Mouse (Mus musculus): ENCODE results near the gene Ano6. TPM values are rescaled to one million over a fixed set of nuclear protein-coding genes. Genes with fewer than 3 reads are reported as not detected.

Ano6 gene
- total RNA-seq, 2 experiments from 2014 or later: 48.6 to 51.2 TPM

GRCm38 (mm10) chr15:95757169-95757568 is 33.5 kb upstream of the Ano6 start:
- DNase-seq: peak; percentile 87
- TF ChIP-seq CTCF (IDR thresholded peaks at IDR 0.05): no peak
- 0 out of 2 replicates have a peak overlapping the region, but pooled peaks have one; percentile 11 for H3K4me3 ChIP-seq
- intact Hi-C loops (cut with DNase I): no loop called here
- peak overlapping the region; percentile 44; the same call in 1 of the 2 replicates for H3K27ac ChIP-seq

DNA sequence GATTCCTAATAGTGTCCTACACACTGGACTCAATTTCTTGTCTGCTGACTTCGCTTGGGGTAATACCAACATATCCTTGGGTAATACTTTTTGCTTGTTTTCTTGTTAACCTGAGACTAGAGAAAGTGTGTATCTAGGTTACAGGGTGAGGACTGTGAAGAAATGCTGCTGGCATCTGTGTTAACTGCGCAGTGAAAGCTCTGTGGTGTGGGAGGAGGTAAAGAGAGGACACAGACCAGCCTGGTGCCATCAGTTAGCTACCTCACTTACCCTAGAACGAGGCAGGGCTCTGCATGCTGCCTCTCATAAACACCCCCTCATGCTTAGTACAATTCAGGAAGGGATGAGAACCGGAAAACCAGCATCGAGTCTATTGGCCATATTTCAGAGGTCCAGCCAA is 32.6 kb upstream of the Ano6 start:
- Histone ChIP-seq H3K27ac (no peak overlapping the region), H3K4me3 (no peak overlapping the region)
- intact Hi-C loops (cut with DNase I): no loop called here
- no peak for TF ChIP-seq CTCF (IDR thresholded peaks at IDR 0.05)
- DNase-seq: no peak

DNA sequence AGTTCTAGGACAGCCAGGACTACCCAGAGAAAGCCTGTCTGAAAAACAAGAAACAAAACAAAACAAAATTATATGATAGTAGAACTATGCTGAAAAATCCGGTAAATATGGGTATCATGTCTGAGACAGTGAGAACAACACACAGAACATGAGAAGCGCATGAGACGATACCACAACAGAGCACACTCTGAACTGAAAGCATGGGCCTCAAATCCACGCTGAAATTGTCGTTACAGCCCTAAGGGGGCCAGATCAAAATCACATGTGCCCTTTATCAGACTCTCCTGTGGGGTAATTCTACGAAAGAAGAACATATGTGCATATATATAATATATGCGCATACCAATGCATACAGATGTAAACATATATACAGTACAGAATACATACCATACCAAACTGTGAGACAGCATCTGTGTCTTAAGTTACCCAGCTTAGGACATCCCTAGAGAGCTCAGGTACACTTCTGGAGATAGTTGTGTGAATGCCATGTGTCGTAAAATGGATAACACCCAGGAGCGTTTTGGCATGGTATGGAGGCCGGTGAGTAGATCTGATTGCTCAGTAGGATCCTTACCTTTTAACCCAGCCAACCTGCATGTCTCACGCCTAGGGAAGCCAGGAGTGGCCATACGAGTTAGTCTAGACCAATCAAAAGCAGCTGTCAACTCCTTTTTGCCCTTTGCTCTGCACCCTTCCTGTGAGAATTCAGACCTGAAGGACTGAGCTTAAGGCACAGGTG is 31.8 kb upstream of the Ano6 start:
- Histone ChIP-seq H3K27ac (no peak overlapping the region), H3K4me3 (no peak overlapping the region)
- no peak for DNase-seq
- no peak for TF ChIP-seq CTCF (IDR thresholded peaks at IDR 0.05)
- intact Hi-C loops (cut with DNase I): no loop called here

DNA sequence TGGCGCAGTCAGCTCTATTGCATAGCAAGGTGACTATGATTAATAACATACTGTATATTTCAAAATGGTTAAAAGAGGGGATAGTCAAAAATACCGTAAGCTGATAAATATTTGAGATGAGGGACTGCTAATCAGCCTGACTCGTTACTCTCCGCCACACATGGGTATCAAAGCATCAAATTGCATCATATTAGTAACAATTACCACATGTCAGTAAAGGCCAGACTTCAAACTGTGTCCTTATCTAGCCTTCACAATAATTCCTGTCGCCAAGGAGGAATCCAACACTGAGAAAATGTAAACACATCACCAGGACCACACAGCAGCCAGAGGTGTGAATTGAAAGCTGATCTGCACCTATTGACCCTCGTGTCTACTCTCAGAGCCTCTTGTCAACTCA is 30.8 kb upstream of the Ano6 start:
- intact Hi-C loops (cut with DNase I): loop anchor here (10.0 kb wide), 1 partner anchor 525 kb away; the partner anchor contains the start of gene Arid2
- H3K4me3 ChIP-seq: no peak overlapping the region

GRCm38 (mm10) chr15:95761420-95761819 is 29.2 kb upstream of the Ano6 start:
- no peak for DNase-seq
- Histone ChIP-seq H3K27ac (no peak overlapping the region), H3K4me3 (no peak overlapping the region)
- intact Hi-C loops (cut with DNase I): loop anchor here (10.0 kb wide), 1 partner anchor 523 kb away; the partner anchor contains the start of gene Arid2
- no peak for TF ChIP-seq CTCF (IDR thresholded peaks at IDR 0.05)

More for the DNA sequence above, 30.8 kb upstream of the Ano6 start:
- no peak for DNase-seq
- no peak for TF ChIP-seq CTCF (IDR thresholded peaks at IDR 0.05)
- H3K27ac ChIP-seq: no peak overlapping the region

- Histone ChIP-seq H3K27ac (no peak overlapping the region), H3K4me3 (no peak overlapping the region)
- TF ChIP-seq CTCF (IDR thresholded peaks at IDR 0.05): peak; percentile 91
- DNase-seq: peak; percentile 87
- intact Hi-C loops (cut with DNase I): loop anchor here (10.0 kb wide), 1 partner anchor 522 kb away; the partner anchor contains the start of gene Arid2
These were observed 27.9 kb upstream of the Ano6 start for GRCm38 (mm10) chr15:95762661-95763303.

GRCm38 (mm10) chr15:95763464-95763863 is 27.2 kb upstream of the Ano6 start:
- no peak for DNase-seq
- no peak overlapping the region for H3K4me3 ChIP-seq
- no peak overlapping the region for H3K27ac ChIP-seq
- TF ChIP-seq CTCF (IDR thresholded peaks at IDR 0.05): no peak
- intact Hi-C loops (cut with DNase I): loop anchor here (10.0 kb wide), 1 partner anchor 521 kb away; the partner anchor contains the start of gene Arid2

- intact Hi-C loops (cut with DNase I): loop anchor here (10.0 kb wide), 1 partner anchor 520 kb away; the partner anchor contains the start of gene Arid2
These were observed 25.4 kb upstream of the Ano6 start for GRCm38 (mm10) chr15:95765271-95765670.

GRCm38 (mm10) chr15:95765936-95766335 is 24.7 kb upstream of the Ano6 start:
- intact Hi-C loops (cut with DNase I): loop anchor here (10.0 kb wide), 1 partner anchor 519 kb away; the partner anchor contains the start of gene Arid2
- Histone ChIP-seq H3K4me3 (no peak overlapping the region), H3K27ac (no peak overlapping the region)
- no peak for TF ChIP-seq CTCF (IDR thresholded peaks at IDR 0.05)
- DNase-seq: no peak

More at GRCm38 (mm10) chr15:95765271-95765670, 25.4 kb upstream of the Ano6 start:
- DNase-seq: no peak
- TF ChIP-seq CTCF (IDR thresholded peaks at IDR 0.05): no peak
- no peak overlapping the region for H3K4me3 ChIP-seq
- H3K27ac ChIP-seq: no peak overlapping the region

- H3K27ac ChIP-seq: no peak overlapping the region
- intact Hi-C loops (cut with DNase I): loop anchor here (10.0 kb wide), 1 partner anchor 517 kb away; the partner anchor contains the start of gene Arid2
- peak; percentile 52 for TF ChIP-seq CTCF (IDR thresholded peaks at IDR 0.05)
- no peak for DNase-seq
- no peak overlapping the region for H3K4me3 ChIP-seq
These were observed 22.8 kb upstream of the Ano6 start for GRCm38 (mm10) chr15:95767825-95768224.

DNA sequence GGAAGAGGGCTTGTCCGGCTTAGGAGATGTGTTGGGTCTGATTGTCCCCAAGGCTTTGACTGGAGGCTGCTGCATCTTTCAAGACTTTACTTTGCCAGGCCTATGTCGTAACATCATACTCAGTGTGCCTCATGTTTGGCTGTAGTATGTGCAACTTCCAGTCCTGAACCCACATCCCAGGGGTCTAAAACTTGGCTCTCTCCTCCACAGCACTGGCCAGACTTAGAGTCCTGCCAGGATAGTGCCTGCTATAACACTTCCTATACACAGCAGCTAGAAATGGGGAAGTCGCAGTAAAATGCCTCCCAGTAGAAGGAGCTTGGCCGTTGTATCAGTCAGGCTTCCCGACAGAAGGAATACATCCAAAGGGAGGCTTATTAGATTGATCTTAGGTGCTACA is 21.9 kb upstream of the Ano6 start:
- peak; percentile 40 for DNase-seq
- intact Hi-C loops (cut with DNase I): loop anchor here (10.0 kb wide), 1 partner anchor 516 kb away; the partner anchor contains the start of gene Arid2

DNA sequence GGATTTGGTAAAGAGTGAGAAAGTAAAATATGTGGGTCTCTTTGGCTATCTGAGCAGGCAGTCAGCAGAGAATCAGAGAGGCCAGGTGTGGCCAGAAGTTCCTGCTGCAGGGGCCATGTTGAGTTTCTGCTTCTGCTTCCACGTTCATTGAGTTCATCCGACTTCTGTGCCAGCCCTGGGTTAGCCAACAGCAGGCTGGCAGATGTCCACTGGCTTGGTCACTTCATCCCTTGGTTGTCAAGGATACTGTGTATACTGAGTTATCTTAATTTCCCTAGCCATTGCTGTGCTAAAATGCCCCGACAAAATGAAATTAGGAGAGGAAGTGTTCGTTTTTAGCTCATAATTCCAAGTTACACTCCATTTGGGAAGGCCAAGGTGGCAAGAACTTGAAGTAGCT is 21.1 kb upstream of the Ano6 start:
- H3K27ac ChIP-seq: no peak overlapping the region
- no peak for TF ChIP-seq CTCF (IDR thresholded peaks at IDR 0.05)
- peak; percentile 61 for DNase-seq
- intact Hi-C loops (cut with DNase I): loop anchor here (10.0 kb wide), 1 partner anchor 515 kb away; the partner anchor contains the start of gene Arid2
- H3K4me3 ChIP-seq: no peak overlapping the region

More for the DNA sequence above, 21.9 kb upstream of the Ano6 start:
- Histone ChIP-seq H3K27ac (no peak overlapping the region), H3K4me3 (no peak overlapping the region)
- no peak for TF ChIP-seq CTCF (IDR thresholded peaks at IDR 0.05)

DNA sequence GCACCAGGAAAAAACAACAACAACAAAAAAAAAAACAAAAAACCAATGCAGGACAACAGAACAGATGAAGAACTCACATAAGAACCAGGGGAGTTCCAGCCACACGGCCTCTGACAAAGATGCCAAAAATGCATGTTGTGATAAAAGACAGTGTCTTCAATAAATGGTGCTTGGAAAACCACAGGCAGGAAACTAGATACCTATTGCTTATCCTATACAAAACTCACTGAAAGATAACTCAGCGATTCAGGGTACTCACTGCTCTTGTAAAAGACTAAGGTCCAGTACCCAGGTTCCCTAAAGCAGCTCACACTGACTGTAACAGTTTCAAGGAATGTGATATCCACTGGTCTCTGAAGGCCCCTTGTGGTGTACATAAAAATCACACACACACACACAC is 20.3 kb upstream of the Ano6 start:
- intact Hi-C loops (cut with DNase I): loop anchor here (5.0 kb wide), 1 partner anchor 112 kb away; no protein-coding TSS in a partner anchor
- DNase-seq: no peak
- TF ChIP-seq CTCF (IDR thresholded peaks at IDR 0.05): no peak
- H3K27ac ChIP-seq: no peak overlapping the region
- no peak overlapping the region for H3K4me3 ChIP-seq

All from gastrocnemius, adult 2 months (tissue).